Mouse (Mus musculus) testis, adult 2 months (tissue): ENCODE measurements around the gene Lifr.

ENCODE experiments used
- CTCF ChIP-seq: fragments of 200-500 bp; IDR thresholded peaks from 2 replicates; pipeline ENCODE4 v1.5.1; 2012; ENCODE audit warnings: low read depth, mild to moderate bottlenecking, inconsistent platforms, low read length, moderate library complexity; ENCODE audit not compliant: control insufficient read depth, insufficient read depth, insufficient replicate concordance
- POLR2A ChIP-seq: fragments of 200-500 bp; IDR thresholded peaks from 2 replicates; pipeline ENCODE4 v1.6.1; 2012; ENCODE audit warnings: low read depth, mild to moderate bottlenecking, inconsistent platforms, low read length, moderate library complexity; ENCODE audit not compliant: control insufficient read depth

DNA sequence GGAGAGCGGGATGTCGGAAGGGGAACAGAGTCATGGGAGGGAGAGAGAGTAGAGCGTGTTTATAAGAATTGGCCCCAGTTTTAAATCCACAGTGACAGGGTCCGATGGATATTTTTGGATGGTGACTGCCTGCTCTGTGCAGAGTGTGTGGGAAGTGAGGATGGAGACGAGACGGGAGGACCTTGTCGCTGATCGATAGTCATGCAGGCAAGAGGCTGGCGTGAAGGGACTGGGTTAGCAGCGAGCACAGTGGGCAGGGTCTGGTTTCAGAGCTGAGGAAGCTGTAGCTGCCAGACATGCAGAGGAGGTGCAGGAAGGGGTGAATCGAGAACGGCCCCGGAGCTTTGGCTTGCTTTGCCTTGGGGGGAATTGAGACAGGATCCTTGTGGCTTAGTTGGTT is 50.8 kb downstream of the Lifr start:
- TF ChIP-seq POLR2A (no peak), CTCF (no peak)
